Mouse (Mus musculus) liver, postnatal 0 days (tissue): ENCODE data around the gene Spag9.

Source experiments
- CTCF ChIP-seq: sonication (generic); IDR thresholded peaks from 2 replicates; pipeline ENCODE4 v1.5.1; 2016; ENCODE audit warnings: antibody characterized with exemption, low read depth
- EP300 ChIP-seq: IDR thresholded peaks from 2 replicates; pipeline ENCODE4 v1.6.1; 2016; ENCODE audit warnings: antibody characterized with exemption, low read depth, mild to moderate bottlenecking

DNA sequence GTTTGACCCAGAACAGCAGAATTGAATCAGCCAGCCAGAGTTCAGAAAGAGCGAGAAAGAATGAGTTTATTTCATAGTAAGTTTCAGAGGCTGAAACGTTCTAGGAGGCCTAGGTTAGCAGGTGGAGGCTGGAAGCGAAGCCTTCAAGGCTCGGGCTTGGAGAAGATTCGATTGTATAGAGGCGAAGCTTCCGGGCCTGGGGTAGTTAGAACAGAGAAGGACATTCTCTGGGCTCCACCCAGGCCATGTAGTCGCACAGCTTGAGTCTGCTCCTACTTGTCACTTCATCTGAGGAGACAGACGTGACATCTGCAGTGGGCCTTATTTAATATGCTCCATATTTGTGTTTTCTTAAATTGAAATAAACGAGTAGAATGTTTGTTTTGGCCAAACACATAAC lies 125.6 kb downstream of the Spag9 start:
- no peak for TF ChIP-seq CTCF
- no peak for TF ChIP-seq EP300
